Mouse (Mus musculus): ENCODE results near the gene Mcm9. TPM values are rescaled to one million over a fixed set of nuclear protein-coding genes. Genes with fewer than 3 reads are reported as not detected.

Mcm9 gene
- polyA plus RNA-seq, 1 experiment from 2014 or later = 4.4 TPM

- no peak overlapping the region for H3K4me3 ChIP-seq (ENCODE audit: low read depth, low read length)
- no peaks in the 10 kb centered on the region for H3K9me3 ChIP-seq (ENCODE audit: low read length)
- no peak overlapping the region for H3K4me2 ChIP-seq (replicated peaks; ENCODE audit: low read depth, low read length)
- DNase-seq (ENCODE audit: low spot score) (no peak), ATAC-seq (no peak)
- TF ChIP-seq EP300 (IDR thresholded peaks at IDR 0.05) (no peak), CTCF (IDR thresholded peaks at IDR 0.05) (no peak)
- H3K27ac ChIP-seq (ENCODE audit: low read length) = no peak overlapping the region
- H3K36me3 ChIP-seq (ENCODE audit: insufficient read depth, low read length) = peaks cover 5% of the 10 kb centered on the region; the same call in 1 of the 2 replicates
- H3K27me3 ChIP-seq (replicated peaks; ENCODE audit: insufficient read depth, low read length) = no peaks in the 10 kb centered on the region
- 58% methylated on average over 2 of the region's 2 CpGs for WGBS
- H3K9ac ChIP-seq (replicated peaks; ENCODE audit: low read depth) = no peak overlapping the region
- H3K4me1 ChIP-seq (ENCODE audit: insufficient read depth, low read depth, low read length) = no peaks in the 10 kb centered on the region
Observed at GRCm38 (mm10) chr10:53608274-53608673, 22.0 kb downstream of the Mcm9 start.

DNA sequence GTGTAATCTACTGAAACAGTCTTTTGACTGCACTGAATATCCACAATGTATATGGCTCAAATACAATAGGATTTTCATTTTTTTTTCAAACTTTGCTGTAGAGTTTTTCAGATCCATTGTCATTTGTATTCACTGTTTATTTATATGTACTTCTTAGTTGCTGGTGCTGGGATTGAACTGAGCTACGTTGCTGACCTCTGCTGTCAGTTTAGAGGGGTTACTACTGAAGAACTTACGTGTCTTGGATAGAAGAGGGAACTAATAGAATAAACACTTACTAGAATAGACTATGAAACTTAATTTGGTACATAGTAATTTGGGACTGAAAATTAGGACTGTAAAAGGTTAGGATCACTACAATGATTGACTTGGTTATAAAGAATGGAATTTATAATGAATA is 24.9 kb downstream of the Mcm9 start:
- H3K27me3 ChIP-seq (replicated peaks; ENCODE audit: insufficient read depth, low read length) = no peaks in the 10 kb centered on the region
- H3K4me2 ChIP-seq (replicated peaks; ENCODE audit: low read depth, low read length) = no peak overlapping the region
- H3K9ac ChIP-seq (replicated peaks; ENCODE audit: low read depth) = no peak overlapping the region
- H3K27ac ChIP-seq (ENCODE audit: low read length) = no peak overlapping the region
- no peak overlapping the region for H3K4me3 ChIP-seq (ENCODE audit: low read depth, low read length)
- TF ChIP-seq CTCF (IDR thresholded peaks at IDR 0.05) (peak; percentile 24; the same call in 1 of the 2 replicates), EP300 (IDR thresholded peaks at IDR 0.05) (no peak)
- H3K4me1 ChIP-seq (ENCODE audit: insufficient read depth, low read depth, low read length) = no peaks in the 10 kb centered on the region
- H3K36me3 ChIP-seq (ENCODE audit: insufficient read depth, low read length) = peaks cover 16% of the 10 kb centered on the region; the same call in 1 of the 2 replicates
- no peak for ATAC-seq
- no peaks in the 10 kb centered on the region for H3K9me3 ChIP-seq (ENCODE audit: low read length)
- DNase-seq (ENCODE audit: low spot score) = no peak
- 44% methylated on average over 2 of the region's 2 CpGs for WGBS

- WGBS = 49% methylated on average over 5 of the region's 5 CpGs
Observed at GRCm38 (mm10) chr10:53598821-53599220, 31.4 kb downstream of the Mcm9 start.

DNA sequence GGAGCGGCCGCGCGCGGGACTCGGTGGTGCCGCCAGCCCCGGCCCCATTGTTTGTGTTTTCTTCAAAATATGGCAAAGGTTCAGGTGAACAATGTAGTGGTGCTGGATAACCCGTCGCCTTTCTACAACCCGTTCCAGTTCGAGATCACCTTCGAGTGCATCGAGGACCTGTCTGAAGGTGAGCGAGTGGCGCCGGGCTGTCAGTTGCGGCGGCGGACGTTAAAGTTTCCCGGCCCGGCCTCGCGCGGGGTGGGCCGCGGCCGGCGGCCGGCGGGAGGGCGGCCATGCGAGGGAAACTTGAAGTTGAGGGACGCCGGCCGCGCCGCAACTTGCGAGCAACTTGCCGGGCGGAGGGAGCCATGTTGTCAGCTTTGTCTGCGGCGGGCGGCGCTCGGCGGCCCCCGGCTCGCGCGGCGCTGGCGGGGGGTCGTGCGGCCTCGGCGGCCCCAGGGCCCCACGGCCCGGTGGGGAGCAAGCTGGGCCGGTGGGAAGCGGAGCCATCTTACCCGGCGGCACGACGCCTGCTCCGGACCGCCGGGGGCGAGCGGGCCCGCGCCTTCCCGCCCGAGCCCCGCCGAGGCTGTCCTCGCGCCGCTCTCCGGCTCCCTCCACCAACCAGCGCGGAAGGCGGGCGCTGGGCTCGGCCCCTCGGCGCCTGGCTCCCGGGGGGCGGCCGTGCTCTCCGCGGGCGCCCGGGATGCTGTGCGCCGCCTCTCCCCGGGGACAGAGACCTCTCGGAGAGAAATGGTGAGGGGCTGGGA is 32.9 kb downstream of the Mcm9 start:
- no peaks in the 10 kb centered on the region for H3K9me3 ChIP-seq (ENCODE audit: low read length)
- peak overlapping the region; percentile 89 for H3K9ac ChIP-seq (replicated peaks; ENCODE audit: low read depth)
- H3K4me3 ChIP-seq (ENCODE audit: low read depth, low read length) = peak overlapping the region; percentile 73
- ATAC-seq (peak; percentile 26), DNase-seq (ENCODE audit: low spot score) (peak; percentile 61)
- 2% methylated on average over 32 of the region's 99 CpGs for WGBS
- no peaks in the 10 kb centered on the region for H3K4me1 ChIP-seq (ENCODE audit: insufficient read depth, low read depth, low read length)
- H3K27ac ChIP-seq (ENCODE audit: low read length) = peak overlapping the region; percentile 98
- H3K27me3 ChIP-seq (replicated peaks; ENCODE audit: insufficient read depth, low read length) = no peaks in the 10 kb centered on the region
- no peak for TF ChIP-seq CTCF (IDR thresholded peaks at IDR 0.05)
- no peak for TF ChIP-seq EP300 (IDR thresholded peaks at IDR 0.05)
- H3K36me3 ChIP-seq (ENCODE audit: insufficient read depth, low read length) = peaks cover 1% of the 10 kb centered on the region; the same call in 1 of the 2 replicates
- peak overlapping the region; percentile 81 for H3K4me2 ChIP-seq (replicated peaks; ENCODE audit: low read depth, low read length)

More at GRCm38 (mm10) chr10:53598821-53599220, 31.4 kb downstream of the Mcm9 start:
- H3K4me1 ChIP-seq (ENCODE audit: insufficient read depth, low read depth, low read length) = no peaks in the 10 kb centered on the region
- ATAC-seq (no peak), DNase-seq (ENCODE audit: low spot score) (peak; percentile 63)
- no peak overlapping the region for H3K27ac ChIP-seq (ENCODE audit: low read length)
- H3K9me3 ChIP-seq (ENCODE audit: low read length) = no peaks in the 10 kb centered on the region
- no peak overlapping the region for H3K4me3 ChIP-seq (ENCODE audit: low read depth, low read length)
- TF ChIP-seq CTCF (IDR thresholded peaks at IDR 0.05) (peak; percentile 41; the same call in 1 of the 2 replicates), EP300 (IDR thresholded peaks at IDR 0.05) (no peak)
- no peaks in the 10 kb centered on the region for H3K27me3 ChIP-seq (replicated peaks; ENCODE audit: insufficient read depth, low read length)
- no peak overlapping the region for H3K4me2 ChIP-seq (replicated peaks; ENCODE audit: low read depth, low read length)
- H3K9ac ChIP-seq (replicated peaks; ENCODE audit: low read depth) = no peak overlapping the region
- peaks cover 16% of the 10 kb centered on the region; the same call in 1 of the 2 replicates for H3K36me3 ChIP-seq (ENCODE audit: insufficient read depth, low read length)

DNA sequence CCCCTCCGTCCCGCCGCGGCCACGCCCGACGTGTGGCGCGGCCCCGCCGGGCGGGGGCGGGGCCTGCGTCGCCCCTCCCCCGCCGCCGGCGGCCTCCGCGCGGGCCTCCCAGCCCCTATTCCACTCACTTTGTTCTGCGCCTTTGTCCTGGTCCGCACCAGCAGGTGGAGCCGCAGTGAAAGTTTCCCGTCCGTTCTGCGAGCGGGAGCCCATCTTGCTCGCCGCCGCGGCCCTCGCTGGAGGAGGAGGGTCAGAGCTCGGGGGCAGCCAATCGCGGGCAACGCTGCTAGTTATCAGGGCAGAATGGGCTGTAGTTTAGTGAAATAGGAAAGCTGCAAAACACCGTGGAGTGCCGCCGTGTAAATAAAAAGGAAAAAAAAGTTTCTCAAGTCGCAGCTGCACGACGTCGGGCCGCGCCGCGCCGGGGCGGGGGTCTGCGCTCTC is 33.5 kb downstream of the Mcm9 start, which contains the start of gene Asf1a:
TSS of gene Asf1a (plus strand) at position 81 of the 444 bp plus-strand sequence.
- Histone ChIP-seq H3K9ac (replicated peaks; ENCODE audit: low read depth) (peak within 1 kb of the TSS; percentile 89), H3K27me3 (replicated peaks; ENCODE audit: insufficient read depth, low read length) (no peaks in the 10 kb centered on the region), H3K9me3 (ENCODE audit: low read length) (no peaks in the 10 kb centered on the region), H3K4me1 (ENCODE audit: insufficient read depth, low read depth, low read length) (no peaks in the 10 kb centered on the region), H3K27ac (ENCODE audit: low read length) (peak within 1 kb of the TSS; percentile 98), H3K36me3 (ENCODE audit: insufficient read depth, low read length) (no peaks in the 10 kb centered on the region), H3K4me2 (replicated peaks; ENCODE audit: low read depth, low read length) (peak within 1 kb of the TSS; percentile 81), H3K4me3 (ENCODE audit: low read depth, low read length) (peak within 1 kb of the TSS; percentile 73)
- WGBS = 2% methylated on average over 43 of the region's 52 CpGs
- TF ChIP-seq EP300 (IDR thresholded peaks at IDR 0.05) (no peak), CTCF (IDR thresholded peaks at IDR 0.05) (peak; percentile 82)
- DNase-seq (ENCODE audit: low spot score) = peak; percentile 99
- peak; percentile 98 for ATAC-seq

GRCm38 (mm10) chr10:53595744-53596676 is 34.2 kb downstream of the Mcm9 start:
- peak overlapping the region; percentile 73 for H3K4me3 ChIP-seq (ENCODE audit: low read depth, low read length)
- no peaks in the 10 kb centered on the region for H3K4me1 ChIP-seq (ENCODE audit: insufficient read depth, low read depth, low read length)
- 4% methylated on average over 24 of the region's 27 CpGs for WGBS
- H3K27ac ChIP-seq (ENCODE audit: low read length) = peak overlapping the region; percentile 89
- H3K36me3 ChIP-seq (ENCODE audit: insufficient read depth, low read length) = no peaks in the 10 kb centered on the region
- TF ChIP-seq EP300 (IDR thresholded peaks at IDR 0.05) = no peak
- peak; percentile 6 for ATAC-seq
- peak overlapping the region; percentile 71 for H3K4me2 ChIP-seq (replicated peaks; ENCODE audit: low read depth, low read length)
- H3K9ac ChIP-seq (replicated peaks; ENCODE audit: low read depth) = peak overlapping the region; percentile 41
- H3K27me3 ChIP-seq (replicated peaks; ENCODE audit: insufficient read depth, low read length) = no peaks in the 10 kb centered on the region
- H3K9me3 ChIP-seq (ENCODE audit: low read length) = no peaks in the 10 kb centered on the region
- DNase-seq (ENCODE audit: low spot score) = peak; percentile 53
